Mouse (Mus musculus): ENCODE measurements around the gene H2-Aa.

The H2-Aa gene

DNA sequence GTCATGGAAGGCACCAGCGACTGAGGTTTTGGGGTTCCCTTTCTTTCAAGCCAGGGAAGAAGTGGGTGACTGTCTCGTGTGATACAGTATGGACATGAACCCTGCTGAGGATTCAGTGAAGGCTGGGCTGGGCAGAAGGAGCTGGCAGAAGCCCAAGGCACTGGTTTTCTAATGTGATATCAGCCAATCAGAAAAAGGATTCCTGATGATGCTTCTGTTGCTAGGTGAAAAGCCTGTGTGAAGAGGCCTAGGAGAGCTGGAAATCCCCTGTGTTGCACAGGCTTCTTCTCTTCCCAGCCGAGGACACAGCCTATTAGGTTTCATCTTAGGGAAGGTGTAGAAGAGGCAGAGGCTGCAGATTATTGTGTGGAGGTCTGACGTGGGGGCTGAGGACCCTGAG, 26.1 kb downstream of the H2-Aa start:
- DNase-seq: no peak

- no peak for DNase-seq
These were observed 27.1 kb downstream of the H2-Aa start for GRCm38 (mm10) chr17:34260551-34260950.

GRCm38 (mm10) chr17:34257594-34258375, 29.8 kb downstream of the H2-Aa start, which contains the start of gene H2-Ab1:
TSS of gene H2-Ab1 (plus strand) at chr17:34257689.
- peak; percentile 61 to 70 for DNase-seq

DNA sequence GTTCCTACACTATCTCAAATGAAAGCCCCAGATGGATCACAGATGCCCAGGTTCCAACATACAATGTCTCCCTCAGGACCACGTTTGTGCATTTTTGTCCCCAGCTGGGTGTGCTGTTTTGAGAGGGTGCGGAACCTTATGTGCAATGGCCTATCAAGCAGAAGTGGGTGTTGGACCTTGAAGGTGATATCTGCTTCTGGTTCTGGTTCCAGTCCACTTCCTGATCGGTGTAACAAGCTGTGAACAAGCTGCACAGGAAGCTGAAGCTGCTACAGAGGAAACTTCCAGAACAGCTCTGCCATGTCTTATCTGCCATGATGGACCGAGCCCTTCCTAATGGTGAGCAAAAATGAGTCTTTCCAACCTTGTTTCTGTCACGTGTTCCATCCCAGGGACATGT, 31.1 kb downstream of the H2-Aa start:
- no peak for DNase-seq

GRCm38 (mm10) chr17:34251666-34252065, 36.0 kb downstream of the H2-Aa start:
- no peak for DNase-seq

- DNase-seq: no peak
These were observed 37.7 kb downstream of the H2-Aa start for GRCm38 (mm10) chr17:34249878-34250277.

DNA sequence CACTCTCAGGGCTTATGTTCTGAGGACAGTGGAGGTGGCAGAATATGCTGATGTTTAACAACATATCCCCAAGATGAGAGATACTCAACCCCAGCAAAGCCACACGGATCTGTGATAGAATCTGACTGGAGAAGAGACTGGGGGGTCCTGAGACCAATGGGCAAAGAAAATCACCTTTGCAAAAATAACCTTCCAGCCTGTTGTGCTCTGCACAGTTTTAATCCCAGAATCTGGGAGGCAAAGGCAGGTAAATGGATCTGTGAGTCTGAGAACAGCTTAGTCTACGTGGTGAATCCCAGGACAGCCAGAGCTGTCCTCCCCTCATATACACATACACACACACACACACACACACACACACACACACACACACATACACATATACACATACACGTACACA, 38.3 kb downstream of the H2-Aa start:
- DNase-seq: peak in 1 of 2 experiments; percentile 1

DNA sequence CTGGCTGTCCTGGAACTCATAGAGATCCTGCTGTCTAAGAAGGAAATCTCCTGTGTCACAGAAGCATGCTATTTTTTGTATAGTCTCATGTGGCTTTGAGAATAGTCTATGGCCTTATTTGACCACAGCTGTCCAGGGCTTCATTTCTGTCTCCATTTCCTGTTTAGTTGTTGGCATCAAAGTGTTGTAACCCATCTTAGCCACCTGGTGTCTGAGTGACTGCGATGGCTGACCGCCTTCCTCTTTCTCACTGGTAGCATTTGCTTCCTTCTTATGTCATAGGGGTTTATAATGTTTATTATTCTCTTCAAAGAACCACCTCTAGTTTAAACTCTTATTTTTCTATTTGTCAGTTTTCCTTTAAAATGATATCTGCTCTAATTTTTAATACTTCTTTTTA, 38.9 kb downstream of the H2-Aa start:
- peak in 1 of 2 experiments; percentile 1 for DNase-seq

- no peak for DNase-seq
These were observed 40.6 kb downstream of the H2-Aa start for GRCm38 (mm10) chr17:34247047-34247446.

GRCm38 (mm10) chr17:34244656-34245055, 43.0 kb downstream of the H2-Aa start:
- DNase-seq: no peak

DNA sequence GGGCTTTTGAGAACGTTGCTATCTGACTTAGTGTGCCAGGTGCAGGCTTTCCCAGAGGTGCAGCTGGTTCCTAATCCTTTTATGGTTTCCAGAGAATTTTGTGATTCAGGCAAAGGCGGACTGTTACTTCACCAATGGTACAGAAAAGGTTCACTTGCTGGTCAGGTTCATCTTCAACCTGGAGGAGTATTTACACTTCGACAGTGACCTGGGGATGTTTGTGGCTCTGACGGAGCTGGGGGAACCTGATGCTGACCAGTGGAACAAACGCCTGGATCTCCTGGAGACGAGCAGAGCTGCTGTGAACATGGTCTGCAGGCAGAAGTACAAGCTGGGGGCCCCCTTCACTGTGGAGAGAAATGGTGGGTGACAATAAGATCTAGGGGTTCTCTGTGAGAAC, 46.7 kb downstream of the H2-Aa start:
- DNase-seq: peak in 1 of 2 experiments; percentile 2

GRCm38 (mm10) chr17:34240366-34240765, 47.3 kb downstream of the H2-Aa start:
- DNase-seq: no peak

DNA sequence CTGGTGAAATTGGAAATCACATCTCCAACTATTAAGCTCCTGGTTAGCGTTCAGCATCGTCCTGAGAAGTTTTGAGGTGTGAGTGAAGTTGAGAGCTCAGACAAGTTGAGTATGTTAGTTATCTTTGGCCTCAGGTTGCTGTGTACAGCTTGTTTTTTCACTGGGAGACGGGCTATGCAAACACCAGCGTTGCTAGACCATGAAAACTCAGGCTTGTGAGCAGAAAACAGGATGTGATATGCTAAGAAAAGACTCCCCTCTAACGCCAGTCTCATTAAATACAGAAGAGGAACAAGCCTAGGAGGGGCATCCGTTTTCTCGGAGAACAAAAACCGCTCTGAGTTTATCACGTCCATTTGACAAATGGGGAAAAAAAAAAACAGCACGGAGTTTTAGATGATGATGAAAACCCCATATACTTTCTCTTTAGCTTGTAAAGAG, 48.0 kb downstream of the H2-Aa start:
- peak in 1 of 2 experiments; percentile 16 for DNase-seq

DNA sequence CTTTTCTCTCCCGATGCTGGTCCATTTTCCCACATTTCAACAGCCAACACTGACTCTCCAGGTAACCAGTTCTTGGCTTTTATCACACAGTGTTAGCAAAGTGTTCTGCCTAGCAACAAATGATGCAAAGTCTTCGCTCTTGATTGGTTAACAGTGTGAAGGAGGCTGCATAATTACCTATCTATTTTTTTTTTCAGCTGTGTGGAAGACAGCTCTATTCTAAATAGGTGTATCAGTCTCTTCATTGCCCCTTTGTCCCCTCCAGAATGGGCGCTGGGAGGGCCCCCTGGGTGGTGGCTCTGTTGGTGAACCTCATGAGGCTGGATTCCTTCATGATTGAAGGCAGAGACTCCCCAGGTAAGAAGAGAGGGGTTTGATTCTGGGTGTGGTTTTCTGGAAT, 48.9 kb downstream of the H2-Aa start, which contains the start of gene H2-Ob:
TSS of gene H2-Ob (plus strand) at position 198 of the 400 bp plus-strand sequence.
- peak in 1 of 2 experiments; percentile 45 for DNase-seq

- DNase-seq: no peak
These were observed 49.9 kb downstream of the H2-Aa start for GRCm38 (mm10) chr17:34237741-34238140.

- DNase-seq: peak in 1 of 2 experiments; percentile 3
These were observed 50.9 kb downstream of the H2-Aa start for GRCm38 (mm10) chr17:34236691-34237090.

DNA sequence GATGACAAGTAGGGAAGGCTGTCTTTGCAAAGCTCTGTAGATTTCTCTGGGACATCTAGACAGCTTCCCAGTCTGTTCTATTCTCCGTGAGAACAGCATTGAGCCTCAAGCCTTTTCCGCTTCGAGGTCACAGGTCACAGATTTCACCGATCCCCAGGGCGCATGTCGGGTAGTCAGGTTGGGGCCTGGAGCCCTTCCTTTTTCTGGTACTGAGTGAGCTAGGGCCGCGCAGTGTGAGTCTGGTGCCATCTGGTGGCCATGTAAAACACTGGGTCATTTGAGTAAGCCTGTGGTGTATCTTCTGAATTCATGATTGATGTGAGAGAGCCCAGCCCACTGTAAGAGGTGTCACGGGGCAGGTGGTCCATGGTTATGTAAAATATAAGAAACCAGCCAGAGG, 52.7 kb downstream of the H2-Aa start:
- DNase-seq: peak; percentile 78 to 87

All from thymus, adult 18-20 months (tissue).